Mouse (Mus musculus): ENCODE data around the gene Pvrig.

DNA sequence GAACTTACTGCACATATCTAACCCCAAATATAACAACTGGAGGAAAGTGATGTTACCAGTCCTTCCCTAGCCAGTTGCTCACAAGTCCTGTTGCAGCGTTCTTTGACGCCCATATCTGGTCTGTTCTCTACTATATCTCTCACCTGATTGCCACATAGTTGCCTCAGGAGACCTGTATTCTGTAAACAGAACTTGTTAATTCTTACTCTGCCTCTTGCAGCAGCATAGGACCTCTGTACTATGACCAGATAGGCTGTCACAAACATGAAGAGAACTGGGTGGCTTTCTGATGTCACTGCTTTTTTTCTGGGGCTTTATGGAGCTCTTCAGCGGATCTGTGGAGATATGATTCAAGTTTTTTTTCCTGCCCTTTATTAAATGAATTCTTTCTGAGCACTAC is 29.0 kb upstream of the Pvrig start:
- no peak for TF ChIP-seq GATA1 (IDR thresholded peaks at IDR 0.05; ENCODE audit: borderline replicate concordance, low read length)
- no peak for TF ChIP-seq FLI1 (IDR thresholded peaks at IDR 0.05; ENCODE audit: low read length)
